Mouse (Mus musculus) heart, embryonic 11.5 days (tissue): ENCODE results near the gene Mymx. TPM values are rescaled to one million over a fixed set of nuclear protein-coding genes. Genes with fewer than 3 reads are reported as not detected.
"Not testable (repeated sequence)": the region's sequence is repeated elsewhere in the genome, so short reads cannot be mapped to it uniquely, and the experiment has no call there.

Experiments
- ATAC-seq: fragments of 200-750 bp; cut with Nextera tagmentation; replicated peaks from 2 replicates; pipeline ENCODE4 v1.8.0; 2017; ENCODE audit warnings: moderate library complexity; ENCODE audit not compliant: insufficient number of reproducible peaks, low FRiP score, low TSS enrichment
- H3K27ac ChIP-seq: fragments of 300-500 bp; sonication (generic); 2 replicates; pipeline ENCODE4 v1.5.1; 2014; ENCODE audit warnings: mild to moderate bottlenecking, low read depth, low read length
- H3K27me3 ChIP-seq: fragments of 300-500 bp; sonication (generic); 2 replicates; pipeline ENCODE4 v1.6.1; 2014; ENCODE audit warnings: mild to moderate bottlenecking, low read length, mixed read lengths; ENCODE audit not compliant: control insufficient read depth, insufficient read depth
- H3K36me3 ChIP-seq: fragments of 300-500 bp; sonication (generic); 2 replicates; pipeline ENCODE4 v1.6.1; 2014; ENCODE audit warnings: mild to moderate bottlenecking, low read length, moderate library complexity, mixed read lengths; ENCODE audit not compliant: control insufficient read depth, insufficient read depth
- H3K4me1 ChIP-seq: fragments of 300-500 bp; sonication (generic); 2 replicates; pipeline ENCODE4 v1.6.1; 2014; ENCODE audit warnings: low read length; ENCODE audit not compliant: control insufficient read depth, insufficient read depth
- H3K4me2 ChIP-seq: fragments of 300-500 bp; sonication (generic); 2 replicates; pipeline ENCODE4 v1.6.1; 2014; ENCODE audit warnings: mild to moderate bottlenecking, moderate library complexity
- H3K4me3 ChIP-seq: fragments of 300-500 bp; sonication (generic); 2 replicates; pipeline ENCODE4 v1.5.1; 2014; ENCODE audit warnings: low read depth, low read length
- H3K9ac ChIP-seq: fragments of 300-500 bp; sonication (generic); 2 replicates; pipeline ENCODE4 v1.6.1; 2014; ENCODE audit warnings: mild to moderate bottlenecking, low read depth, low read length, moderate library complexity
- H3K9me3 ChIP-seq: fragments of 300-500 bp; sonication (generic); replicated peaks from 2 replicates; pipeline ENCODE4 v1.6.1; 2016; ENCODE audit warnings: low read length; ENCODE audit not compliant: control insufficient read depth
- WGBS: fragments of 180-500 bp; shearing (Covaris S2); extraction: QIAGEN DNeasy Blood & Tissue Kit; methylation state at CpG from one replicate; pipeline ENCODE4 v1.1.7; 2014; ENCODE audit not compliant: insufficient replicate concordance; 5-methylcytosine and 5-hydroxymethylcytosine counted together
- polyA plus RNA-seq: library from polyadenylated mRNA; unstranded; fragments of >200 nt; fragmentation: Nextera tagmentation; extraction: Ambion mirVana; gene quantifications from 2 replicates; pipeline ENCODE4 v1.2.1, GENCODE M21; 2014

Mymx gene
- polyA plus RNA-seq, 1 experiment from 2014 or later = not detected

DNA sequence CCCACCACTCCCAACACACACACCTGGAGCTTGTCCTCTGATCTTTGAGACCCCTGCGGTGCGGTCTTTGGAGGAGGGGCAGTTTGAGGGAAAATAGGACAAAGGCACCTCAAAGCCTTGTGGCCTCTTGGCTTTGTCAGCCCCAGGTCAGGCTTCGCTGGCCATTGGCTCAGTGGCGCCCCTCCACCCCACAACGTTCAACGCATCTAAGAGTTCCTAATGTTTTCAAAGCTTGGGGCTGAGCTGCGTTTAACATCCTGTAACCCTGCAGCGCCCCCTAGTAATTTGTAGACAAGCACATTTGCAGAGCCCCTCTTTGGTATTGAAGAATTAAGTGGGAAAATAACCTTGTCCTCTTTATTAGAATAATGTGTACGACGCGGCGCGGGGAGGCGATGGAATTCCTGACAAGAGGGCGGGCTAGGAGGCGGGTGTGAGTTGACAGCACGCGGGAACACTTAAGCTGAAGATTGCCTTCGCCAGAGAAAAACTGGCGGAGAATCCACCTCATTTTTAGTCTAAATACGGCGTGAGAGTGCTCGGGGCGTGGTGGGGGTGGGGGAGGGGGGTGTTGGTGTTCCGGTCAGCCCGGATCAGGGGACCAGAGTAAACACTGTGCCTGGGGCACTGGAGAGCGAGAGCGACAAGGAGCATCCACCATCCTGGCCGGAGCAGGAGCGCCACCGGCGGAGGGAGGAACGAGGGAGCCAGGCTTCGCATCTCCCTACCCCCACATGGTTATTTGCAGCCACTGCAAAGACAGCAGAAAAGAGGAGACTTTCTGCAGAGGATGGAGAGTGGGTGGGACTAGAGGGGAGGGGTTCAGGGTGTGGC, 28.2 kb upstream of the Mymx start:
- Histone ChIP-seq H3K27me3 (no peaks in the 10 kb centered on the region), H3K4me1 (peaks cover 16% of the 10 kb centered on the region; the same call in 1 of the 2 replicates), H3K9ac (peak overlapping the region; percentile 70), H3K36me3 (no peaks in the 10 kb centered on the region), H3K9me3 (no peaks in the 10 kb centered on the region), H3K27ac (peak overlapping the region; percentile 57), H3K4me2 (peak overlapping the region; percentile 84), H3K4me3 (peak overlapping the region; percentile 43)
- ATAC-seq = peak; percentile 57
- WGBS = 2% methylated on average over 34 of the region's 34 CpGs

DNA sequence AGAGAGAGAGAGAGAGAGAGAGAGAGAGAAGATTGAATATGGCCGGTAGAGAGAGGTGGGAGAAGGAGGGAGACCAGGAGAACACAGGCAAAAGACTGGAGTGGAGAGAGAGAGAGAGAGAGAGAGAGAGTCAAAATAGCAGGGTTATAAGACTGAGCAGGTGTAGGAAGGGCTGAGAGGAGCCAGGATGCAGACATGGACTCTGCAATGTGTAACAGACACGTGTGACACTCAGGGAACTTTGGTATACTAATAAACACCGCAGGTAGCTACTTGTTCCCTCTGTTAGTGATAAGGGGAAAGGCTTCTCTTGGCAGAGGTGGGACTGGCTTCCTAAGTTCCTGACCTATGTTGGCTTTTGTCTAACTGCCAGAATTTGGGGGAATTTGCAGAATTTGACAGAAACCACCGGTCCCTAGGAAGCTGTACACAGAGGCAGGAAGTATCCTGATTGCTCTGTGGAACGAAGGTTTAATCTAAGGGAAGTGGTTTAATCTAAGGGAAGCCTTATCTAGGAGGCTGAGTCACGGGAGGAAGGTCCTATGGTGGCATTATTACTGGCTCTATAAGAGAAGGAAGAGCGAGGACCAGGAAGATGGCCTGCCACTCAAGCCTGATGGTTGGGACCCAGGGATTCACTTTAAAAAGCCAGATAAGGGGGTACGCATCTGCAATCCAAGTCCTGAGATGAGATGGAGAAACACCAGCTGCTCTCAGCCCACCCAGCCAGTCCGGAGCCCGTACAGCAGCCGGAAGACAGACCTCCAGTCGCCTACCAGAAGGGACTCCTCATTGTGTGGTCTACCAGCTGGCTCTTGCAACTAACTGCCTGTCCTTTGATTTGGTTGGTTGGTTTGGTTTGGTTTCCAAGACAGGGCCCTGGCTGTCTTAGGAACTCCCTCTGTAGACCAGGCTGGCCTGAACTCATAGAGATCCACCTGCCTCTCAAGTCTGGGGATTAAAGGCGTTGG, 27.3 kb upstream of the Mymx start:
- Histone ChIP-seq H3K4me3 (no peak overlapping the region), H3K9me3 (no peaks in the 10 kb centered on the region), H3K4me2 (peak overlapping the region; percentile 84), H3K9ac (no peak overlapping the region), H3K4me1 (peaks cover 16% of the 10 kb centered on the region; the same call in 1 of the 2 replicates), H3K27ac (peak overlapping the region; percentile 57; the same call in 1 of the 2 replicates), H3K27me3 (no peaks in the 10 kb centered on the region), H3K36me3 (no peaks in the 10 kb centered on the region)
- 40% methylated on average over 13 of the region's 13 CpGs for WGBS
- no peak for ATAC-seq

- no peak overlapping the region for H3K4me3 ChIP-seq
- H3K9me3 ChIP-seq = no peaks in the 10 kb centered on the region
- ATAC-seq = no peak
- no peaks in the 10 kb centered on the region for H3K36me3 ChIP-seq
- no peaks in the 10 kb centered on the region for H3K27me3 ChIP-seq
- no peak overlapping the region for H3K9ac ChIP-seq
- H3K27ac ChIP-seq = no peak overlapping the region
- 41% methylated on average over 3 of the region's 3 CpGs for WGBS
- H3K4me1 ChIP-seq = peaks cover 16% of the 10 kb centered on the region; the same call in 1 of the 2 replicates
- H3K4me2 ChIP-seq = no peak overlapping the region
These were observed 26.3 kb upstream of the Mymx start for GRCm38 (mm10) chr17:45628160-45628559.

DNA sequence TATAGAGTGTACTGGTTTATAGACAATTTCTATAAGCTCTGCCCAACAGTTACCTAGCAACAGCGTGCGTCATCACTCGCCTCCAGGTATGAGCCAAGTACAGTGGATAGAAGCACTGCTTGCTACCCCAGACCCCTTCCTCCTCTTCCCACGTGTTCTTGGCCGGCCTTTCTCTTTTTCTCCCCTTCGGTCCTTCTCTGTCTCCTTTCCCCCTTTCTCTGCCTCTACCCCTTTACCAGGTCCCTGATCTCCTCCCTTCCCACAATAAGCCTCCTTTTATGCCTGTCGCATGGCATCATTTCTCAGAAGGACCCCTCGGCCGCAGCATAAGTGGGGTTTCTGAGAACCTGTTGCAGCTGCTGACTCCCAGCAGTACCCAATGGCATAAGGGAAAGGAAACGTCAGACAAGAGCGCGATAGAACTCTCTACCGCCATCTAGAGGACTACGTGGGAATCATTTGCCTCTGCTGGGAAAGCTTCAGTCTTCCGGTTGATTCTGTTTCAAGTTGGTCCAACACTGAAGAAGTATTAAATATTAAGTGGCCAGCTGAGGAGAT, 24.8 kb upstream of the Mymx start:
- Histone ChIP-seq H3K4me2 (peak overlapping the region; percentile 47), H3K9me3 (no peaks in the 10 kb centered on the region), H3K4me3 (peak overlapping the region; percentile 1; the same call in 1 of the 2 replicates), H3K36me3 (no peaks in the 10 kb centered on the region), H3K4me1 (peaks cover 16% of the 10 kb centered on the region; the same call in 1 of the 2 replicates), H3K27ac (no peak overlapping the region), H3K27me3 (no peaks in the 10 kb centered on the region), H3K9ac (peak overlapping the region; percentile 43; the same call in 1 of the 2 replicates)
- 23% methylated on average over 15 of the region's 15 CpGs for WGBS
- ATAC-seq = no peak

DNA sequence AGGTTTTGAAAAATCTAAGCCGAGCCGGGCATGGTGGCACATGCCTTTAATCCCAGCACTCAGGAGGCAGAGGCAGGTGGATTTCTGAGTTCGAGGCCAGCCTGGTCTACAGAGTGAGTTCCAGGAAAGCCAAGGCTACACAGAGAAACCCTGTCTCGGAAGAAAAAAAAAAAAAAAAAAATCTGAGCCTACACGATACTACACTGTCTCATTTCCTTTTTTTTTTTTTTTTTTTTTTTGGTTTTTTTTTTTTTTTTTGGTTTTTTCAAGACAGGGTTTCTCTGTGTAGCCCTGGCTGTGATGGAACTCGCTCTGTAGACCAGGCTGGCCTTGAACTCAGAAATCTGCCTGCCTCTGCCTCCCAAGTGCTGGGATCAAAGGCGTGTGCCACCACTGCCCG, 21.5 kb upstream of the Mymx start:
- not testable (repeated sequence) for H3K27me3 ChIP-seq, ATAC-seq, H3K36me3 ChIP-seq, H3K27ac ChIP-seq, H3K9ac ChIP-seq, H3K9me3 ChIP-seq, H3K4me2 ChIP-seq, H3K4me3 ChIP-seq
- peaks cover 17% of the 10 kb centered on the region for H3K4me1 ChIP-seq
- 77% methylated on average over 8 of the region's 8 CpGs for WGBS

DNA sequence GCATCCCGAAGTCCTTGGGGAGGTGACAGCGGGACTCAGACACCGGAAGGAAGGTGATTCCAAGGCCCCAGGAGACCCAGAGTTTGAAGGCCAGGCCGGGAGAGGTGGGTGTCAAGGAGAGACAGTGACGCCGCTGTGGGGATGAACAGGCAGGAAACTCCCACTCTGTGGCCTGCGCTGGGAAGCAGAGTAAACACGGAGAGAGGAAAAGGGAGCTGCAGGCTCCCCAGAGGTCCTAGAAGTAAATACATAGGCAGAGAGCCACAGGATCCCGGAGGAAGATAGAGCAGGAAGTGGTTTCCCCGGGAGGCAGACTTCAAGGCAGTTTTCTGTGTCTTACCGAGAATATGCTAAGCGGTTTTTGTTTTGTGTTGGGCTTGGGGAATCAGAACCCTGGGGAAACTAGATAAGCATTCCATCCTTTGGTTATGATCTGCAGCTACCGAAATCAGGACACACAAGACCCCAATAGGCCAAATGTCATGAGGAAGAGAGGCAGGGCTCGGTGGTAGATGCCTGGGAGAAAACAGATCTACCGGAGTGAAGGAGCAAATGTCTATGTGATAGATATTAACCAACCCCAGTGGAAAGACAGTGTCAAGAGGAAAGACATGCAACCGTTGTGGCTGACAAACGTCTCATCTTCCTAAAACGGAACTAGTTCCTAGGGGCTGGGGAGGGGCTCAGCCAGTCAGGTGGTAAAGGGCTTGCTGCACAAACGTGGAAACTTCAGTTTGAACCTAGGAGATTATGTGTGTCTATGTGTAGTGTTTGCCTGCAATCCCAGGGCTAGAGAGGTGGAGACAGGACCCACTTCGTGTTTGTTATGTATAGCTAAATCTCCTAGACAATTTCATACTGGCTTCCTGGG, 17.7 kb upstream of the Mymx start:
- Histone ChIP-seq H3K9me3 (no peaks in the 10 kb centered on the region), H3K4me2 (peak overlapping the region; percentile 67), H3K4me3 (peak overlapping the region; percentile 32), H3K27ac (peak overlapping the region; percentile 83), H3K9ac (peak overlapping the region; percentile 67), H3K27me3 (no peaks in the 10 kb centered on the region), H3K4me1 (peaks cover 14% of the 10 kb centered on the region), H3K36me3 (no peaks in the 10 kb centered on the region)
- 12% methylated on average over 20 of the region's 20 CpGs for whole genome bisulfite sequencing
- peak; percentile 33; the same call in 1 of the 2 replicates for ATAC-seq

- Histone ChIP-seq H3K27me3 (no peaks in the 10 kb centered on the region), H3K9ac (peak overlapping the region; percentile 67), H3K4me1 (peaks cover 14% of the 10 kb centered on the region), H3K27ac (peak overlapping the region; percentile 83), H3K9me3 (no peaks in the 10 kb centered on the region), H3K4me2 (peak overlapping the region; percentile 67), H3K4me3 (peak overlapping the region; percentile 32), H3K36me3 (no peaks in the 10 kb centered on the region)
- 12% methylated on average over 8 of the region's 8 CpGs for WGBS
- 0 out of 2 replicates have a peak, but pooled peaks have one; percentile 59 for ATAC-seq
These were observed 17.1 kb upstream of the Mymx start for GRCm38 (mm10) chr17:45618941-45619385.
